Mouse (Mus musculus) brain, embryonic 14.5 days (tissue): ENCODE measurements around the gene Fam166b.

ENCODE experiments used
- CTCF ChIP-seq: fragments of 200-500 bp; IDR thresholded peaks from 2 replicates; pipeline ENCODE4 v1.5.1; 2012; ENCODE audit warnings: inconsistent platforms, mild to moderate bottlenecking, moderate library complexity, borderline replicate concordance; ENCODE audit not compliant: insufficient read depth, insufficient read length; ENCODE audit errors: extremely low read depth
- POLR2A ChIP-seq: fragments of 200-500 bp; IDR thresholded peaks from 2 replicates; pipeline ENCODE4 v1.6.1; 2012; ENCODE audit warnings: mild to moderate bottlenecking, inconsistent platforms, borderline replicate concordance; ENCODE audit not compliant: poor library complexity, insufficient read depth, insufficient read length, severe bottlenecking; ENCODE audit errors: extremely low read depth

DNA sequence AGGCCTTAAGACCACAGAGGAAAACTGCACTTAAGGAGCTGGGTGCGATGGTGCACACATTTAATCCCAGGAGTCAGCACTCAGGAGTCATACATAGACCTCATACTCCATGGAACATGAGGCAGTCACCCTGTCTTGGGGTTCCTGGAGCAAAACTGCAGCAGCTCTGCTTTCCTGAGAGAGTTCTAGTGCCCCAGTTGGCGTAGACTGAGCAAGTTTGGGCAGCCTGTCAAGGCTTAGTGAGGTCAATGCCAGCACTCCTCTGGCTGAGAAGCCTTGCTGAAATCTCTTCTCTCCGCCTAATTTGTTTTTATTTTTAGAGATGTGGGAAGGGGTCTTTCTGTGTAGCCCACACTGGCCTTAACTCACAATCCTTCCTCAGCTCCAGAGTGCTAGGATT, 19.6 kb upstream of the Fam166b start:
- TF ChIP-seq CTCF: no peak
- TF ChIP-seq POLR2A: no peak
